Mouse (Mus musculus) frontal cortex, postnatal 25 days (tissue): ENCODE measurements around the gene Vmn1r201.

Source experiments
- DNase-seq, 2 experiments: peaks; one replicate each; pipeline ENCODE4 v3.0.0; 2022; ENCODE audit warnings: low spot score in 2 of 2

The Vmn1r201 gene

DNA sequence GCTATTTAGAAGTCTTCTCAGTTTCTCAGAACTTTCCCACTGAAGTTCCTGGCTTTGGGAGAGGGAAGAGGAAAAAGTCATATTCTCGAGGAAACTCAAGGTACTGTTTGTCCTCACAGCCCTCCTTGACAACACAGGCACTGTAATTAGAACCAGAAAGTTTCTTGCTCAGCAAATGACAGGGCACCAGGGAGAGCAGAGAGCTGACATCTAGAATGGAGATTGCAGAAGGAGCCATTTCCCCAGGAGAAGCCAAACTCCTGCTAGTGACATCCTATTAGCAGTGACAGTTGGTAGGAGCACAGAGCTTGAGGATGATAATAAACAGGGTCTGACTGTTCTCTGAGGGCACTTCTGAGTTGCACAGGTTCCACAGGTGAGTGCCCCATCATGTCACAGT is at the start of gene Vmn1r201:
Gene Vmn1r201, plus strand, starts transcription at position 301 of the 400 bp plus-strand sequence.
- DNase-seq = no peak

DNA sequence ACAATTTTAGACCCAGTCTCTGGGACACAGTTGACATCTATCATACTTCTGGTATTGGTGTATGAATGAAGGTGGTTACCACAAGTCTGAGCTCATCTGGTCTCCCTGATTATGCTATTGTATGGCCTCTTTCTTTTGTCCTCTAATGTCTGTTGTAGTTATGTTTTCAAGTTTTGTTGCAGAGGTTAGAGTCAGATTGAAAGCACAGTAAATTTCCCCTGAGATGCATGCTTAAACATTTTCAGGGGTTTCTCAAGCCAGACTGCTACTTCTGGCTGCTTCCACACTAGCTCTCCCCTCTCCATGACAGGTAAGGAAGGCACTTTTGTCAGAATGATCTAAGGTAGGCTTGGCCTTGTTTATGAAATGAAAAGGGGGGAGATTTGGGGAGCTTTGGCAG is 16.6 kb upstream of the Vmn1r201 start:
- no peak for DNase-seq

DNA sequence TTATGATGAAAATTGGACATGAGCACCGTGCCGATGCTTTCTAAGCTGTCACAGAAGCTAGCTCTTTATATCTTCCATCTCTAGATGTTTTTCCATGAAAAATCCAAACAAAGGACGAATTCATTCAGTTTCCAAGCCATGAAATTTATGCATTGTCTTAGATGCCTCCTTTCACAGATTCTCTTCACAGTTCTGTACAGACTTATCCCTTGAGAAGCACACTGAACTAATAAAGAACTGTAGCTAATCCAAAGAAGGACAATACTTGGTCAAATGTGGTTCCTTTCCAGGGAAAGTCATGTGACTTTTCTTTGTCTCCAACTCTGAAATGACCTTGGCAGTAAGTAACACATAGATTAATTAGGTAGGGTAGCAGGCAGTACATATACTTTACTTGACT is 30.7 kb downstream of the Vmn1r201 start:
- no peak for DNase-seq

DNA sequence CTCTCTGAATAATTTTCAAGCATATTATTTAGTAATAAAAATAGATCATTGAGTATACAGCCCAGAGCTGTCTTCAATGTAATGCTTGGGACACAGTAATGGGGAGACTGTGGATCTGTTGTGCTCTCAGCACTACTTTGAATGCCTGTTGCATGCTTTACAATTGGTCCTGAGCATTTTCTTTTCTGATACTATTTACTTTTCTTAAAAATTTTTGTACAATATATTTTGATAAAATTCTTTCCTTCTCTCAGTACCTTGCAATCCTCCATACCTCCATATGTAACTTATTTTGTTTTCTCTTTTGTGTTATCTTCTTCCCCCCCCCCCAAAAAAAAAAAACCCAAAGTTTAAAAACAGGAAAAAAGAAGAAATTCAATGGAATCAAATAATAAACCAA is 33.6 kb downstream of the Vmn1r201 start, which contains the start of gene Vmn1r202:
Gene Vmn1r202, minus strand, starts transcription at position 101 of the 400 bp plus-strand sequence.
- DNase-seq = no peak

DNA sequence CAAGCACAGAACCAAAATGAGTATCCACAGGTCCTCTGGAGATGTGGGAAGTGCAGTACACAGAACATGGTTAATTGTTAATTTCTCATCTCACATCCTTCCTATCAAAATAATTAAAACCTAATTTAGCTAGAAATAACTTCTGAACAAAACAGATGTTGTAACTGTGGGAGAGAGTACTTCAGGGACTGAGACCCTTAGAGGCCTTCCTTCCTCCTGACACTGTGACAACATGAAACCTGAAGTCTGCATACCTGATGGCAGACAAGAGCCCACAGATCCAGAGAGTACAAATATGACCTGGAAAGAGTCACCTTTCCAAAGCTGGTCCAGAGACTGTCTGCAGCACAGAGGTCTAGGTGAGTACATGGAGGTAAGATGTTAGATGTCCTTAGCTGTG is 46.1 kb downstream of the Vmn1r201 start, which contains the start of gene Vmn1r203:
Gene Vmn1r203, plus strand, starts transcription at position 301 of the 400 bp plus-strand sequence.
- no peak for DNase-seq
